Mouse (Mus musculus) MEL (cell line): ENCODE data around the gene Gm10720.
"Not testable (repeated sequence)": the region's sequence is repeated elsewhere in the genome, so short reads cannot be mapped to it uniquely, and the experiment has no call there.

ENCODE experiments used
- GATA1 ChIP-seq: IDR thresholded peaks from 2 replicates; pipeline ENCODE4 v1.6.1; 2011; ENCODE audit warnings: low read depth, low read length, improper control_type of control experiment
- MXI1 ChIP-seq: IDR thresholded peaks from 2 replicates; pipeline ENCODE4 v1.6.1; 2011; ENCODE audit warnings: mild to moderate bottlenecking, low read depth, low read length, improper control_type of control experiment
- UBTF ChIP-seq: IDR thresholded peaks from 2 replicates; pipeline ENCODE4 v1.6.1; 2012; ENCODE audit warnings: low read depth, mild to moderate bottlenecking, inconsistent platforms, low read length, improper control_type of control experiment, moderate library complexity, borderline replicate concordance; ENCODE audit not compliant: insufficient read depth
- USF2 ChIP-seq, 2 experiments: IDR thresholded peaks; 2 replicates each; pipeline ENCODE4 v1.6.1; 2011 to 2012; ENCODE audit warnings: improper control_type of control experiment in 2 of 2, low read length in 2 of 2, borderline replicate concordance in 1 of 2, inconsistent platforms in 1 of 2, low read depth in 1 of 2, mild to moderate bottlenecking in 1 of 2; ENCODE audit not compliant: insufficient read depth in 1 of 2

- not testable (repeated sequence) for TF ChIP-seq GATA1; MXI1; UBTF; USF2 (IDR thresholded peaks at IDR 0.05; ENCODE audit: borderline replicate concordance in 1 of 2, insufficient read depth in 1 of 2, low read depth in 1 of 2, low read length in 2 of 2)
Observed at GRCm38 (mm10) chr9:3036577-3036976, 21.1 kb downstream of the Gm10720 start, which contains the start of gene Gm10715.
